Mouse (Mus musculus) stomach, embryonic 15.5 days (tissue): Measurements from ENCODE around the gene Oca2. TPM values are rescaled to one million over a fixed set of nuclear protein-coding genes. Genes with fewer than 3 reads are reported as not detected.

ENCODE experiments used
- ATAC-seq: fragments of 200-750 bp; cut with Nextera tagmentation; 2 replicates; pipeline ENCODE4 v1.8.0; 2017; ENCODE audit warnings: low read depth, moderate number of reproducible peaks, moderate TSS enrichment; ENCODE audit not compliant: insufficient read depth, low FRiP score
- H3K27ac ChIP-seq: fragments of 300-500 bp; sonication (generic); 2 replicates; pipeline ENCODE4 v1.5.1; 2015; ENCODE audit warnings: mild to moderate bottlenecking, inconsistent platforms
- H3K27me3 ChIP-seq: fragments of 300-500 bp; sonication (generic); replicated peaks from 2 replicates; pipeline ENCODE4 v1.6.1; 2015; ENCODE audit warnings: inconsistent platforms
- H3K36me3 ChIP-seq: fragments of 300-500 bp; sonication (generic); 2 replicates; pipeline ENCODE4 v1.6.1; 2015; ENCODE audit warnings: inconsistent platforms
- H3K4me1 ChIP-seq: fragments of 300-500 bp; sonication (generic); 2 replicates; pipeline ENCODE4 v1.6.1; 2015; ENCODE audit warnings: inconsistent platforms
- H3K4me2 ChIP-seq: fragments of 300-500 bp; sonication (generic); 2 replicates; pipeline ENCODE4 v1.6.1; 2015; ENCODE audit warnings: mild to moderate bottlenecking, inconsistent platforms
- H3K4me3 ChIP-seq: fragments of 300-500 bp; sonication (generic); replicated peaks from 2 replicates; pipeline ENCODE4 v1.5.1; 2015; ENCODE audit warnings: inconsistent platforms
- H3K9ac ChIP-seq: fragments of 300-500 bp; sonication (generic); 2 replicates; pipeline ENCODE4 v1.6.1; 2015; ENCODE audit warnings: inconsistent platforms
- H3K9me3 ChIP-seq: fragments of 300-500 bp; sonication (generic); 2 replicates; pipeline ENCODE4 v1.6.1; 2016; ENCODE audit warnings: inconsistent platforms
- WGBS: fragments of 180-500 bp; shearing (Covaris S2); methylation state at CpG from one replicate; pipeline ENCODE4 v1.1.7; 2015; 5-methylcytosine and 5-hydroxymethylcytosine counted together
- polyA plus RNA-seq: library from polyadenylated mRNA; unstranded; fragments of >200 nt; fragmentation: Nextera tagmentation; extraction: Ambion mirVana; gene quantifications from 2 replicates; pipeline ENCODE4 v1.2.1, GENCODE M21; 2015

Gene Oca2
- polyA plus RNA-seq, 1 experiment from 2014 or later = 0.09 TPM

DNA sequence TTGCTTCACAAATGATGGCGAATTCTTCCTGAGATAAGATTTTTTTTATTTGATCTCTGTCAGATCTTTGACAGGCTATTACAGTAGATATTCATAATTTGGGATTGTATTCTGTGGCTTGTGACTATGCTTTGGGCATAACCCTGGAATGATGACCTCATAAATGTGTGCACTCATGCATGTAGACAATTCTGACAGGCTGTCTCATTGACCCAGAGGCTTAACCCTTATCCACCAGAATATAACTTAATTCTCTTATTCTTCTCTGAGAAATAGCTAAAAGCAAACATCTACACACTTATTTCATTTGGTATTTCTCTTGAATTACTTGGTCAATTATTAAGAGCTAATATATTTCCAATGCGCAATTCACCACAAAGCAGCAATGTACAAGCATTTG is 37.9 kb downstream of the Oca2 start:
- Histone ChIP-seq H3K9ac (no peak overlapping the region), H3K9me3 (no peaks in the 10 kb centered on the region), H3K4me2 (no peak overlapping the region), H3K27me3 (no peaks in the 10 kb centered on the region), H3K27ac (no peak overlapping the region), H3K4me3 (no peak overlapping the region), H3K36me3 (no peaks in the 10 kb centered on the region), H3K4me1 (no peaks in the 10 kb centered on the region)
- WGBS = 79% methylated on average over 2 of the region's 2 CpGs
- no peak for ATAC-seq

DNA sequence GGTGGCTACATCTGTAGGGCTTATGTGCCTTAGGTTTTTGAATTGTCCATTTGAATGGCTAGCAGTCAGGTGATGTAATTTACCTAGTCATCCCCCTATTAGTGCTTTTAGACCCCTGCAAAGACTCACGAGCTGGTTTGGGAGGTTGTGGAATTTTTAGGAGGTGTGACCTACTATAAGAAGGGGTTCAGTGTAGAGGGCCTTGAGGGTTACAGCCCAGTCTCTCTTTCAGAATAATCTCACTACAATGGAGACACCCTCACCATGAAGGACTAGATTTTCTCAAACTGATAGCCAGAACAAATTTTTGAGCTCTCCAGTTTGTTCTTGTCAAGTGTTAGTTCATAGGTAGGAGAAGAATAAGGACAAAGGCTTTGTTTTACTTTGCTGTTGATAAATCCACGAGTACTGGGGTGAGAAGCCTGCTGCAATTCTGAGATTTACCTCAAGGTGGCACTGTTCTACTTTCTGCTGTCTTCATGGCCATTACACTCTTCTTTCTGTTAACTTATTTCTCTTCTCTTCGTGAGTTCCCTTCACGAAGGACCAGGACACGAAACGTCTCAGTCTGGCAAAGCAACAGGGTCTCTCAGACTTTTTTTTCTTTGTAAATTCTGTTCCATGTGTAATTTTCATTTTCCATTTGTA is 52.0 kb downstream of the Oca2 start:
- no peak for ATAC-seq
- Histone ChIP-seq H3K9ac (no peak overlapping the region), H3K27ac (no peak overlapping the region), H3K36me3 (no peaks in the 10 kb centered on the region), H3K9me3 (no peaks in the 10 kb centered on the region), H3K4me2 (no peak overlapping the region), H3K4me1 (no peaks in the 10 kb centered on the region), H3K4me3 (no peak overlapping the region), H3K27me3 (no peaks in the 10 kb centered on the region)
- WGBS = 30% methylated on average over 6 of the region's 6 CpGs

DNA sequence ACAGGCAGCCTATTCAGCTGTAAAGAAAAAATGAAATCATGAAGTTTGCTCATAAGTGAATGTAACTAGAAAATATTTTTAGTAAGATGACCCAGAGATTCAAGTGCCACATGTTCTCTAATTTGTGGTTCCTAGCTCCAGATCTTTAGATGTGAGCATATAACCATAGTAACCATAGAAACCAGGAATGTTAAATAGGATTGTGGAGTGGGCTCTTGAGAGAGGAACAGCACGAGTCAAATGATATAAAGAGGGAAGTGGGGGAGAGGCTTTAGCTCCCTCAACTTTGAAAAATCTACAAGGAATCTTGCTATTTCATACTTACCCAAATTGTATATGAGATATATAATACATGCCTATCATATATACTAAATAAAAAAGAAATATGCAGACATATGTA is 64.8 kb downstream of the Oca2 start:
- no peak overlapping the region for H3K4me2 ChIP-seq
- 14% methylated on average over 1 of the region's 1 CpGs for WGBS
- no peaks in the 10 kb centered on the region for H3K4me1 ChIP-seq
- H3K36me3 ChIP-seq = no peaks in the 10 kb centered on the region
- no peaks in the 10 kb centered on the region for H3K9me3 ChIP-seq
- H3K4me3 ChIP-seq = no peak overlapping the region
- H3K27ac ChIP-seq = no peak overlapping the region
- no peak for ATAC-seq
- no peak overlapping the region for H3K9ac ChIP-seq
- no peaks in the 10 kb centered on the region for H3K27me3 ChIP-seq

DNA sequence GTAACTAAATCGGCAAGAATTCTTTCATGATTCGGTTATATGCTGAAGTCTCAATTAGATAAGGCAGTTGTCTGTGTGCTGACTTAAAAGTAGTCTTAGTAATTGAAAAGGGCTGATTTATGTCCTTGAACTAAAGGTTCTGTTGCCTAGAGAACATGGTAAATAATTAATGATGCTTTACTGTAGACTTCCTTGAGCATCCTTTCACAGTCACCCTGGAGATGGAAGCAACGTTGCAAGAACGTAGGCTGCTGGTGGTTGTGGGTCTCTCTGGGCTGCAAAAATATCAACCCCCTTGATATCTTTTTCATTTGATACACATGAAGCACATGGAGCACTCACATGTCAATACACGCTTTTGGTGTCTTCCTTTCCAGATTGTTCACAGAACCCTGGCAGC is 74.8 kb downstream of the Oca2 start:
- Histone ChIP-seq H3K4me1 (no peaks in the 10 kb centered on the region), H3K27ac (no peak overlapping the region), H3K36me3 (no peaks in the 10 kb centered on the region), H3K4me2 (no peak overlapping the region), H3K4me3 (no peak overlapping the region), H3K9ac (no peak overlapping the region), H3K27me3 (no peaks in the 10 kb centered on the region), H3K9me3 (no peaks in the 10 kb centered on the region)
- 88% methylated on average over 5 of the region's 5 CpGs for WGBS
- no peak for ATAC-seq

DNA sequence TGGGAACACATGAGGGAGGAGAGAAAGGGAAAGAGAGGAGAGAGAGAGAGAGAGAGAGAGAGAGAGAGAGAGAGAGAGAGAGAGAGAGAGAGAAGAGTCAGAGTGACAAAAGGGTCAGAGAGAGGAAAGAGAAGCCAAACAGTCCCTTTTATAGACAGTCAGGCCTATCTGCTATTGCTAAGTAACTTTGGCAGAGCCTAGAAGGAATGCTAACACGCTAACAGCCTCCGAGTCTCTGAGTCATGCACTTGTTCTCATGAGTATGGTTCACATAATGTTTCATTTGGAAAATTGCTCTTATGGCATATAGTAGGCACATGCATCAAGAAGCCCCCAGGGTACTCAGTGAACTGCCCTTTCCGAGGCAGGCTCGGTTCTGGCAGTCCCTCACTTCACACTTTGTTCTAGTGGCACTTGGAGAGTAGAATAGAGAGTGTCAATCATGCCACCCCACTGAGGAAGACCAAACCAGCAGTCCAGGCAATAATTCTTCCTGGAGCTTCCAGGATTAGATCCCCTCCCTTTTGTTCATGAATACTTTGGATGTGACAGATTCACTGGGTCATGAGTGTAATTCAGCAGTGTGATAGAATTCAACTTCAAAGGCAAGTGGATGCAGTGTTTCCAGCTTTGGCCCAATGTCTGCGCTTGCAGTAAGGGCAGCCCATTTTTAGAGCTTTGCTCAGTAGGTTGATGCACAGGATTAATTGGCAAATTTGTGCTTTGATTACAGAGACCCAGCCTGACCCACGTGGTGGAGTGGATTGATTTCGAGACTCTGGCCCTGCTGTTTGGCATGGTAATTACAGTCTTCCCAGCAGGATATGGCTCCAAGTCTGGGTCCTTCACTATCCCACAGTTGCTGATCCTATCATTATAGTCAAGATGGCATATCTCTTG is 76.3 kb downstream of the Oca2 start:
- Histone ChIP-seq H3K4me3 (no peak overlapping the region), H3K4me1 (no peaks in the 10 kb centered on the region), H3K9me3 (no peaks in the 10 kb centered on the region), H3K27ac (no peak overlapping the region), H3K36me3 (no peaks in the 10 kb centered on the region), H3K27me3 (no peaks in the 10 kb centered on the region), H3K4me2 (no peak overlapping the region), H3K9ac (no peak overlapping the region)
- WGBS = 65% methylated on average over 7 of the region's 7 CpGs
- no peak for ATAC-seq

DNA sequence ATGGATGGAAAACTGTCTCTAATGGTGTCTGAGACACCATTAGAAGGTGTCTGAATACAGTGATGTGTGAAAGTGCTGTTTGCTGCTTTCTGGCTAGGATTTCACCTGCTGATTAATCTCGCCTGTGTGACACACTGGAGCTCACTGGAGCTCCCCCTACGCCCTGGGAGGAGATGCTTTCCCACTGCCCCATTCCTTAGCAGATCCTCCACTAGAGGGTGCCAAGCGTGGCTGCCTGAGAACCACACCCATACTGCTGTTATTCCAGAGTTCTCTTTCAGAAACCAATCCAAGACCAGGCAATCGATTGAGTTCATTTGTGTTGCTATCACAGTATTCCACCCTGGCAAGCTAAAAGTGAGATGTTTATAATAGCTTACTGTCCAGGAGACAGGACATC is 88.2 kb downstream of the Oca2 start:
- no peak for ATAC-seq
- Histone ChIP-seq H3K4me3 (no peak overlapping the region), H3K4me2 (no peak overlapping the region), H3K4me1 (no peaks in the 10 kb centered on the region), H3K9ac (no peak overlapping the region), H3K9me3 (no peaks in the 10 kb centered on the region), H3K27me3 (no peaks in the 10 kb centered on the region), H3K36me3 (no peaks in the 10 kb centered on the region), H3K27ac (no peak overlapping the region)
- 45% methylated on average over 4 of the region's 4 CpGs for WGBS

DNA sequence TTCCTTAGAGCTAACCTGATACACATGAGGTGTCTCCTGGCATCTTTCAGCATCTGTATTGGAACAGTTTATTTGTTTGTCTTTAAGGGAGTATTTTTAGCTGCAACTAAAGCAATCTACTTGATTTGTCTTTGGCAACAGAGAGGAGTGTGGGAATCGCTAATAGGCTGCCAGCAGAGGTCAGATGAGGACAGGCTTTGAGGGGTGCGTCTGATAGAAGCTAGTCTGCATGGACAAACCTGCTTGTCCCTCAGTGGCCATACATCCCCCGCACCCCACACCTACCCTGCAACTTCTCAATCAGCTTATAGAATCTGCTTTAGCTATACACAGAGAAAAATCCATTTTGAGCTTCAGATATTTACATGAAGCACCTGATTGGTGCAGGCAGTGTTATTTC is 109.0 kb downstream of the Oca2 start:
- Histone ChIP-seq H3K27ac (no peak overlapping the region), H3K36me3 (no peaks in the 10 kb centered on the region), H3K4me3 (no peak overlapping the region), H3K9ac (no peak overlapping the region), H3K4me2 (no peak overlapping the region), H3K9me3 (no peaks in the 10 kb centered on the region), H3K4me1 (no peaks in the 10 kb centered on the region), H3K27me3 (no peaks in the 10 kb centered on the region)
- WGBS = 52% methylated on average over 3 of the region's 3 CpGs
- ATAC-seq = no peak

DNA sequence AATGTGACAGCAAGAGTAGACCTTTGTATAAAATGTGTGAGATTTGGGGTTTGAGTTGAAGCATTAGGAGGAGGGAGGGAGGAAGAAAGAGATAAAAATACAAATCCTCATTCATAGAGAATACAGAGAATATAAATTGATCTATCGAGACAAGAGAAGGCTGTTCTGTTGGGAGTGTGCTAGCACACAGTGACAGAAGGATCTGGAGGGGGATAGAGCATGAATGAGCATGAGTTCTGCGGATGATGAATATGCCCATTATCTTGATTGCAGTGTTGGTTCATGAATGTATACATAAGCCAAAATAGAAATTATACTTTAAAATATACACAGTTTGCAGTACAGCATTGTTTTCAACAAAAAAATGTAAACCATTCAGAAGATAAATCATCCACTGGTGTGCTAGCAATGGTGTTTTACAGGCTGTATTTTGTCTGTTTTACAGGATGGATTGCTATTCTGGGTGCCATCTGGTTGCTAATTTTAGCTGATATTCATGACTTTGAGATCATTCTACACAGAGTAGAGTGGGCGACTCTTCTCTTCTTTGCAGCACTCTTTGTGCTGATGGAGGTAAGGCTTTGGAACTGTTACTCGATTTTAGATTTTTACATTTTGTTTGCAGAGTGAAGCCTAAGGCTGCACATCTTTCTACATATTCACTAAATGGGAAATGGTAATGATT is 117.2 kb downstream of the Oca2 start:
- Histone ChIP-seq H3K4me2 (no peak overlapping the region), H3K4me1 (no peaks in the 10 kb centered on the region), H3K4me3 (no peak overlapping the region), H3K9ac (no peak overlapping the region), H3K36me3 (no peaks in the 10 kb centered on the region), H3K9me3 (no peaks in the 10 kb centered on the region), H3K27me3 (no peaks in the 10 kb centered on the region), H3K27ac (no peak overlapping the region)
- ATAC-seq = no peak
- 48% methylated on average over 4 of the region's 4 CpGs for WGBS

DNA sequence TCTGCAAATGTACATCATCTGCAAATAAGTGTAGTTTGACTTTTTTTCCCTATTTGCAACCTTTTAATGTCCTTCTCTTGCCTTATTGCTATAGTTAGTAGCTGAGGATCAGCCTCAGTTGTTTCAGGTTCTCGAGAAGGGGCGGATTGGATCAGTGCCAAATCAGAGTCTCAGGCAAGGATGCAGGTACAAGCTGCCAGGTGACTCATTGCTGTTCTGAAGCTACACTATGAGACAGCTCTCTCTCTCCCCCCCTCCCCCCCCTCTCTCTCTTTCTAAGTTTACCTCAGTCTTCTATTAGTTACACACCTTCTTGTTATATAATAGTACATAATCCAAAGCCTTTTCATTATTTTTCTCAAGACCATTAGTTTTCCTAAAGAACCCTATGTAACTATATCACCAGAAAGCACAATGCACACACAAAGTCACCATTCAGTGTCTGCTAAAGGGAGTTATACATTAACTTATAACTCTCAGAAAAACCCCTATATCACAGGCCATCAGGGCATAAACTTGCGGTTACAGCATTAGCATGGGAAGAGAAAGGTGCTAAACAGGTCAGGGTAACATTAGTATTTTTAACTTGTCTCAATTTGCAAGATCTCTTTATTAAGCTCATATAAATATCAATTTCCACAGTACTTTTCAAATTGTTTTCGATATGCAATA is 142.3 kb downstream of the Oca2 start:
- no peak overlapping the region for H3K9ac ChIP-seq
- no peaks in the 10 kb centered on the region for H3K4me1 ChIP-seq
- WGBS = 62% methylated on average over 4 of the region's 4 CpGs
- H3K4me3 ChIP-seq = no peak overlapping the region
- H3K36me3 ChIP-seq = no peaks in the 10 kb centered on the region
- H3K9me3 ChIP-seq = no peaks in the 10 kb centered on the region
- H3K27me3 ChIP-seq = no peaks in the 10 kb centered on the region
- H3K27ac ChIP-seq = no peak overlapping the region
- peak; percentile 58; the same call in 1 of the 2 replicates for ATAC-seq
- H3K4me2 ChIP-seq = no peak overlapping the region

DNA sequence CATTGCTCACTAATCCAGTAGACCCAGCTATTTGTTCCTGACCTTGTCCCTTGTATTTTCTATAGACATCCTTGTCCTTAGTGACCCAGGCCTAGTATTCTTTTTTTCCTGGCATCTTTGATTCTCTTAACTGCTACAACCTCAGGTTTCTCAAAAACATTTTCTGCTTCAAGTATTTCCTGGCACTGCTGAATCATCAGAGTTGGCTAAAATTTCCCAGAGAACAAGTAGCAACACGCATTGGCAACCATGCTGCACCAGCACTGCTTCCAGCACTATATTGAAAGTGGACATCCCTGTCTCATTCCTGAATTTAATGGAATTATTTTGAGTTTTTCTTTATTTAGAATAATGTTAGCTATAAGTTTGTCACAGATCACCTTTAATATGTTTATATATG is 143.1 kb downstream of the Oca2 start:
- Histone ChIP-seq H3K4me1 (no peaks in the 10 kb centered on the region), H3K36me3 (no peaks in the 10 kb centered on the region), H3K9ac (no peak overlapping the region), H3K9me3 (no peaks in the 10 kb centered on the region), H3K4me3 (no peak overlapping the region), H3K27ac (no peak overlapping the region), H3K27me3 (no peaks in the 10 kb centered on the region), H3K4me2 (no peak overlapping the region)
- WGBS = 89% methylated on average over 1 of the region's 1 CpGs
- ATAC-seq = no peak

DNA sequence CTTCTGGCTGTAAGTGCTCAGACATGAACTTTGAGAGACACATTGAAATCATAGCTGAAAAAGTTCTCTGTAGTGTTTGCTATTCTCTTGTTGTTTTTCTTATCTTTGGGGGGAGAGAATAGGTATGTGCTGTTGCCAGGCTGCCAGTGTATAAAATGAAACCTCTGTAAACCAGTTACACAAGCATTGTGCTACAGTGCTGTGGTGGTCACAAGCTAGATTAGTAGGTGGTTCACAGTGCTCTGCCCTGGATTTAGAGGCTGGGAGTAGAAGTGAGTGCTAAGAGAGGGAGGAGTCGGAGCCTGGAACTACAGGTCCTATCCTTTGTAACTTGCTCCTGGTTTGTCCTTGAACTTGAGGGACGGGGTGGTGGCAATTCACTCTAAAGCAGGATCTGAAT is 148.7 kb downstream of the Oca2 start:
- no peak for ATAC-seq

More for the DNA sequence above, 148.7 kb downstream of the Oca2 start:
- Histone ChIP-seq H3K27ac (no peak overlapping the region), H3K36me3 (no peaks in the 10 kb centered on the region), H3K27me3 (no peaks in the 10 kb centered on the region), H3K4me1 (no peaks in the 10 kb centered on the region), H3K4me2 (no peak overlapping the region), H3K9me3 (no peaks in the 10 kb centered on the region), H3K9ac (no peak overlapping the region), H3K4me3 (no peak overlapping the region)
- 79% methylated on average over 2 of the region's 2 CpGs for WGBS
